Mouse (Mus musculus): Measurements from ENCODE around the gene Ncbp3.

- TF ChIP-seq GATA1 (IDR thresholded peaks at IDR 0.05; ENCODE audit: borderline replicate concordance, low read length) (no peak), FLI1 (IDR thresholded peaks at IDR 0.05; ENCODE audit: low read length) (no peak)
These were observed 86.6 kb downstream of the Ncbp3 start for GRCm38 (mm10) chr11:73134222-73134621.
